Mouse (Mus musculus): ENCODE measurements around the gene Ppp1r3g.

DNA sequence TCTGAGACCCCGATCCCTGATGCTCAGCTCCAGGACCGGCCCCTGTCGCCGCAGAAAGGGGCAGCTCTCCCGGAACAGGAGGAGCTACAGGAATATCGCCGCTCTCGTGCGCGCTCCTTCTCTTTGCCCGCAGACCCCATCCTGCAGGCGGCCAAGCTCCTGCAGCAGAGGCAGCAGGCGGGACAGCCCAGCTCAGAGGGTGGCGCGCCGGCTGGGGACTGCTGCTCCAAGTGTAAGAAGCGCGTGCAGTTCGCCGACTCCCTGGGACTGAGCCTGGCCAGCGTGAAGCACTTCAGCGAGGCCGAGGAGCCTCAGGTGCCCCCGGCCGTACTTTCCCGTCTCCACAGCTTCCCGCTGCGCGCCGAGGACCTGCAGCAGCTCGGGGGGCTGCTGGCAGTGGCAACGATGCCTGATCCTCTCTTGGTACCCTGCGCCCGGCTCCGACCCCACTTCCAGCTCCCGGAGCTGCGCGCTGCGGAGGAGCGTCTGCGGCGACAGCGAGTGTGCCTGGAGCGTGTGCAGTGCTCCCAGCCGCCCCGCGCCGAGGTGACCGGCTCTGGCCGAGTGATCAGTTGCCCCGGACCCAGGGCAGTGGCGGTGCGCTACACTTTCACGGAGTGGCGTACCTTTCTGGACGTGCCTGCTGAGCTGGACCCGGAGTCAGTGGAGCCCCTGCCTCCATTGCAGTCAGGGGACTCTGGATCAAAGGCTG is 10.2 kb downstream of the Ppp1r3g start:
- TF ChIP-seq ZNF384 (IDR thresholded peaks at IDR 0.05; ENCODE audit: low read depth, low read length) (no peak), ZC3H11A (IDR thresholded peaks at IDR 0.05; ENCODE audit: borderline replicate concordance, low read depth, low read length) (no peak), MAFK (IDR thresholded peaks at IDR 0.05; ENCODE audit: insufficient read depth, low read depth, low read length) (no peak)
